Mouse (Mus musculus): Measurements from ENCODE around the gene Mapk8ip3.

Mapk8ip3 gene

DNA sequence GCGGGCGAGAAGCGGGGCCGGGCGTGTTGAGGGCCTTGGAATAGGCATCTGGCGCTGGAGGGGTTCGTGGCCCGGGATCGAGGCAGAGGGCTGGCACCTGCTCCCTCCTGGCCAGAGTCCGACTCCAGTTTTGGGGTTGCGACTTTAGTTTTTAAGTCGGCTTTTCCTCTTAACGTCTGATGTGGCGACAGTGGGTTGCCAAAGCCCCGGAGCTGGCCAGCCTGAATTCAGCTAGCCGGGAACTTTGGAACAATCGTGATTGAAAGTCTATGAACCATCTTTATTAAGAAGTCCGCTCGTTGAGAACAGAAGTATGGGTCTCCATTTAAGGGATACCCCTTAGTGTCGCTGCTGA is 86.0 kb downstream of the Mapk8ip3 start:
- DNase-seq (ENCODE audit: low read depth in 1 of 2, low spot score in 2 of 2) = no peak

- peak; percentile 86 to 88 for DNase-seq (ENCODE audit: low read depth in 1 of 2, low spot score in 2 of 2)
Observed at GRCm38 (mm10) chr17:24850065-24850772, 86.6 kb downstream of the Mapk8ip3 start, which contains the start of gene Fahd1. Fahd1 (minus strand) TSS chr17:24850364.

GRCm38 (mm10) chr17:24849733-24850064 is 87.1 kb downstream of the Mapk8ip3 start:
- no peak for DNase-seq (ENCODE audit: low read depth in 1 of 2, low spot score in 2 of 2)

- no peak for DNase-seq (ENCODE audit: low read depth in 1 of 2, low spot score in 2 of 2)
Observed at GRCm38 (mm10) chr17:24848600-24849031, 88.2 kb downstream of the Mapk8ip3 start.

GRCm38 (mm10) chr17:24847386-24847785 is 89.4 kb downstream of the Mapk8ip3 start:
- no peak for DNase-seq (ENCODE audit: low read depth in 1 of 2, low spot score in 2 of 2)

- no peak for DNase-seq (ENCODE audit: low read depth in 1 of 2, low spot score in 2 of 2)
Observed at GRCm38 (mm10) chr17:24844525-24844924, 92.3 kb downstream of the Mapk8ip3 start.

DNA sequence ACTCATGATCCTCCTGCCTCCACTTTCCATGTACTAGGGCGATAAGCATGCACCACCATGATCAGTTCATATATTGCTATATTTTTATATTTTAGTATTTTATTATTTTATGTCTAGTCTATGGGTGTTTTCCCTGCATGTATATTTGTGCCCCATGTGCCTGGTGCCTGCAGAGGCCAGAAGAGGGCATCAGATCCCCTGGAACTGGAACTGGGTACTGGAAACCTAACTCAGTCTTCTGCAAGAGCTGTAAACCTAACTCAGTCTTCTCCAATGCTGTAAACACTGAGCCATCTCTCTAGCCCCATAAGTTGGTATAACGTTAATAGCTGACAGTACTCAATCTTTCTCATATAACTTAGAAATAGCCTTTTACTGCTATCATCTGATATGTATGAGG is 94.1 kb downstream of the Mapk8ip3 start:
- DNase-seq (ENCODE audit: low read depth in 1 of 2, low spot score in 2 of 2) = no peak
